Mouse (Mus musculus) 3134 (cell line): ENCODE data around the gene Jtb.

ENCODE experiments used
- DNase-seq: peaks from one replicate; pipeline ENCODE4 v3.0.0-alpha.2; 2011; ENCODE audit warnings: low spot score; ENCODE audit not compliant: insufficient read length; ENCODE audit errors: extremely low read depth

The Jtb gene

GRCm38 (mm10) chr3:90256731-90257530 is 25.5 kb downstream of the Jtb start:
- DNase-seq = no peak

GRCm38 (mm10) chr3:90258521-90258920 is 27.1 kb downstream of the Jtb start:
- DNase-seq = no peak

DNA sequence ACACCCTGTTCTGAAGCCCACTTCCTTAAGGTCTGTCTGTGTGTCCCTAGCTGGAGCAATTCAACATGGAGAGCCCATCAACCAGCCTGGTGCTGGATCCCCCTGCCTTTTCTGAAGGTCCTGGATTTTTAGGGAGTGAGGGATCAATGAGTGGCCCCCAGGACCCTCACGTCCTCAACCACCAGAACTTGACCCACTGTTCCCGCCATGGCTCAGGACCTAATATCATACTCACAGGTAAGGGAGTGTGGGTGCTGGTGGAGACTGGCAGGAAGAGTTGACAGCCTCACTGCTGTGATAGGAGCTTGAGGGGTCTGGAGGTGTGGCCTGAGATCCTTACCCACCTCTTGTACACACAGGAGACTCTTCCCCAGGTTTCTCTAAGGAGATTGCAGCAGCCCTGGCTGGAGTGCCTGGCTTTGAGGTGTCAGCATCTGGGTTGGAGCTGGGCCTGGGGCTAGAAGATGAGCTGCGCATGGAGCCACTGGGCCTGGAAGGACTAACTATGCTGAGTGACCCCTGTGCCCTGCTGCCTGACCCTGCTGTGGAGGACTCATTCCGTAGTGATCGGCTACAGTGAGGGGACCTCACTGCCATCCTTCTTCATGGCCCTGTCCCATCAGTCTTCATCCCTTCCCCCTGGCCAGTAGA is 31.8 kb downstream of the Jtb start:
- DNase-seq = no peak

DNA sequence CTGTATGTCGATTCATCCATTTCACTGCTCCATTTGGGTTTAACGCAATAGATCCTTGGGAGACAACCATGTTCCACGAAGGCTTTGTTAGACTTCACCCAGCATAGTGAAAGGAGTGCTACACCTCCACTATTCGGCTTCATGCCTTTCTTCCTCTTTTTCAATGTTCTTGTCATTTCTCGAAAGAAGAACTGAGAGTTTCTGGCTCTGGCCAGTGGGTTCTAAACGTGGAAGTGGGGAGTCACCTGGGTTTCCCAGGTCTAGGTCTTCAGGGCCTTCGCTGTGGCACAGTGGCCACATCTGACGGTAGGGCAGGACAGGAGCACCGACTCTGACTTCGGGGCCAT is 33.3 kb downstream of the Jtb start:
- DNase-seq = no peak

DNA sequence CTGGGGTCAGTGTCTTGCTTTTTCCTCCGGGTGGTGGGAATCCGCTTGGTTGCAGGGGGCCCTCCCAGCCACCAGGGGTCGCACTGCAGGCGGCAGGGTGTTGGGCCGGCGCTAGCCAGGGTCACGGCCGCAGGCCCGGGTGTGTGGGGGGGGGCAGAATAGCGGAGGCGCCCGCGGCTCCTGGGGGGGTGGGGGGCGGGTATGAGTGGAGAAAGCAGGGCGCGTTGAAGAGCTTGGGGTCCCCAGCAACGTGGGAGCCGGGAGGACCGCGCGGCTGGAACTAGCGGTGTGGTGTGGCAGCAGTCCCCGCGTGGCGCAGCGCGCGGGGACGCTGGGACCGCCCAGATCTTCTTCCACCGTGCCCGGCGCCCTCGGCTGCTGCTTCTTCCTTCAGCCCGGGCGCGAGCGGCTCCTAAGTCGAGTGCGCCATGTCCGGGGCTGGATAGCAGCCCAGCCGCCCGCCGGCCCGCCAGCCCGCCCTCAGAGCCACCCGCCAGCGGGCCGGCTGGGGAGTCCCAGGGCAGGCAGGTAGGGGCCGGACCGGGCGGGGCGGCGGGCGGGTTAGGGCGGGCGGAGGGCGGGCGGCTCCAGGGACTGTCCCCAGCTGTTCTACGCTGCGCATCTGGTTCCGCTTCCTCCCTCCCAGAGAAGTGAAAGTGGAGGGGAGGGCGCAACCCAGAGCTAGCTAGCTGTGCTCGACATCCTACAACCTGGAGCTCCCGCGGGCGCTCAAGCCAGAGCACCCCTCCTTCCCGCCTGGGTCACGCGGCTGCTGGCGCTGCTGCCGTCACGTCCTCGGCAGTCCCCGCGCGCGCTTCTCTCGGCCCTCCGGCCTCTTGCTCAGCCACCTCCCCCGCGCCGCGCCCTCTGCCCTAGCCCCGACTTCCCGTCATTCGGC is 33.9 kb downstream of the Jtb start, which contains the start of gene Dennd4b:
Dennd4b (plus strand) TSS at position 152 of the 898 bp plus-strand sequence.
- peak; percentile 91 for DNase-seq

- no peak for DNase-seq
Observed at GRCm38 (mm10) chr3:90265932-90266741, 34.7 kb downstream of the Jtb start.

- no peak for DNase-seq
Observed at GRCm38 (mm10) chr3:90266901-90267775, 35.7 kb downstream of the Jtb start.

DNA sequence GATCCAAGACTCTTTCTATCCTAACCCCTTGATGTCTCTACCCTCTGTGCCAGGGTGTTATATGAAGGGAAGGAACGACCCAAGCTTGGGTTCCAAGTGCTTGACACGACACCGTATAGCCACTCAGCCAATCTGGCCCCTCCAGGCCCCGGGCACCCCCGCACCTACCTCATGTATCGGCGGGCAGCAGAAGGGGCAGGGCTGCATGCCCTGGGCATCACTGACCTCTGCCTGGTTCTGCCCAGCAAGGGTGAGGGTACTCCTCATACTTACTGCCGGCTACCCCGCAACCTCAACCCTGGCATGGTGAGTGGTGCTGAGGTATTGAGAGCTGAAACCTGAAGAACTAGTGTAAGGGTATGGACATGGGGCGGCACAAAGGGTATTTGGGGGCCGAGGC is 36.8 kb downstream of the Jtb start:
- no peak for DNase-seq

DNA sequence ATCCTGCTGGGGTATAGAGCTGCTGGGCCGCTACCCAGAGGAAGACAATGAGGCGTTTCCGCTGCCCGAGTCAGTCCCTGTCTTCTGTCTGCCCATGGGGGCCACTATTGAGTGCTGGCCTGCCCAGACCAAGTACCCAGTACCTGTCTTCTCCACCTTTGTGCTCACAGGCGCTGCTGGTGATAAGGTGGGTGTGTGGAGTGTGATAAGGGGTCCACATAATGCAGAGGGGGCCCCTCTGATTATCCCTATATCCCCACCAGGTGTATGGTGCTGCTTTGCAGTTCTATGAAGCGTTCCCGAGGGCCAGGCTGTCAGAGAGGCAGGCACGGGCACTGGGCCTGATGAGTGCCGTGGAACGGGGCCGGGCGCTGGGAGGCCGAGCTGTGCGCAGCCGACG is 37.6 kb downstream of the Jtb start:
- DNase-seq = no peak

DNA sequence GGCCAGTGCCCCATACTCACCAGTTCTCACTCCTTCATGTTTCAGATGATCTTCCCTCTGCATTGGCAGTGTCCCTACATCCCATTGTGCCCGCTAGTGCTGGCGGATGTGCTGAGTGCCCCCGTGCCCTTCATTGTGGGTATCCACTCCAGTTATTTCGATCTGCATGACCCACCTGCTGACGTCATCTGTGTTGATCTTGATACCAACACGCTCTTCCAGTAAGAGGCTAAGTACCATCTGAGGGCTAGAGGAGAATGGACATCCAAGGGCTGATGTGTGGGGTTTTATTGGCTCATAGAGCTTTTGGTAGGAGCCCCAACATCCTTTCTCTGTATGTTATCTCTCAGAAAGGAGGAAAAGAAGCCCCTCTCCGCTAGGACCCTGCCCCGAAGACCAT is 39.4 kb downstream of the Jtb start:
- no peak for DNase-seq

DNA sequence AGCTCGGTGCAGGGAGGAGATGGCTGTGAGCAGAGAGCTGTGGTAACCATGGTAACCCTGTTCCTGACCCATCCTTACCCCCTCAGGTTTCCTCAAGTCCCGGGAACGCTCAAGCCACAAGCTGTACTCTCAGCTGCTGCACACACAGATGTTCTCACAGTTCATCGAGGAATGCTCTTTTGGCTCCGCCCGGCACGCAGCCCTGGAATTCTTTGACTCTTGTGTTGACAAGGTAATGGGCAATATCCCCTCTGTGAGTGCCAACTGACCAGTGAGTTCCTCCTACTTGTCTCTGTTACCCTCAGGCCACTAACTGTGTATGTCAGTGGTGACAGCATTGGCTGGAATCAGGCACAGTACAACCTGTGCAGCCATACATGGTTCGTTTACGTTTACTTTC is 40.8 kb downstream of the Jtb start:
- DNase-seq = no peak

- no peak for DNase-seq
Observed at GRCm38 (mm10) chr3:90273855-90274254, 42.5 kb downstream of the Jtb start.

DNA sequence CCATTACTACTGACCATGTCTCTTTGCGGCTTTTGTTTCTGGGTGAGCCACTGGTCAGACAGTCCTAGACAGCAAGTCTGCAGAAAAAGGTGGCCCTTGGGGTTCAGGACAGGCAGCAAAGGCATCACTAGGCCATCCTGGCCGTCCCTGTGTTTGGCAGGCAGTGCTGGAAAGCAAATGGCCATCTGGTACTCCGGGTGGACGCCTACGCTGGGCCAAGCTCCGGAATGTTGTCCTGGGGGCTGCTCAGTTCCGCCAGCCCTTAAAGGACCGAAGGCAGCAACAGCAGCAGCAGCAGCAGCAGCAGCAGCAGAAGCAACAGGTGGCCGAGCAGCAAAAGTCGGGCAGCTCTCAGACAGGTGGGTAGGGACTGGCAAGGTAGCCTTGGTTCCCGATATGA is 43.9 kb downstream of the Jtb start:
- DNase-seq = no peak

DNA sequence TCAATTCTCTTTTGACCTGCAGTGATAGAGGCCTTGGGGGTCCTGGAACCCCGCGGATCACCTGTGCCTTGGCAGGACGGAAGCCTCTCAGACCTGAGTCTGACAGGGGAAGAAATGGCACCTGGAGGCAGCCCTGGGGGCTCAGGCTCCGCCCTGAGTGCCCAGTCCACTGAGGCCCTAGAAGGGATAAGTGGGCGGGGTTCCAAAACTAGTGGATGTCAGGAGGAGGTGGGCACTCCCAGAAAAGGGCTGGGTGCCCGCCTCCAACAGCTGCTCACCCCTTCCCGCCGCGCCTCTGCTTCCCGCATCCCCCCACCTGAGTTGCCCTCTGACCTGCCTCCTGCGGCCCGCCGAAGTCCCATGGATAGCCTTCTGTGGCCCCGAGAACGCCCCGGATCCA is 45.5 kb downstream of the Jtb start:
- DNase-seq = no peak

DNA sequence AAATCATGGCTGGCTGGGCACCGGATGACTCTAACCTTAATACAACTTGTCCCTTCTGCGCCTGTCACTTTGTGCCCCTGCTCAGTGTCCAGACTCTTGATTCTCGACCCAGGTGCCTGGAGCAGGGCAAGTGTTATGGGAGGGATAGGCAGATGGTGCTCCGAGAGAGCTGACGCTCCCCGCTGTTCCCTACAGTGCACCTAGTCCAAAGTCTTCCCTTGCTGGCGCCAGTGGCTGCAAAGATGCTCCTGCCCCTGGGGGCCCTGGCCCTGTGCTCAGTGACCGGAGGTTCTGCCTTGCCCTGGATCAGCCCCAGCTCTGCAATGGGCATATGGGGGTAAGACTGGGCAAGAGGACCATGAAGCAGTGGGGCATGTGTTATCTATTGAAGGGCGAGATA is 46.4 kb downstream of the Jtb start:
- no peak for DNase-seq

DNA sequence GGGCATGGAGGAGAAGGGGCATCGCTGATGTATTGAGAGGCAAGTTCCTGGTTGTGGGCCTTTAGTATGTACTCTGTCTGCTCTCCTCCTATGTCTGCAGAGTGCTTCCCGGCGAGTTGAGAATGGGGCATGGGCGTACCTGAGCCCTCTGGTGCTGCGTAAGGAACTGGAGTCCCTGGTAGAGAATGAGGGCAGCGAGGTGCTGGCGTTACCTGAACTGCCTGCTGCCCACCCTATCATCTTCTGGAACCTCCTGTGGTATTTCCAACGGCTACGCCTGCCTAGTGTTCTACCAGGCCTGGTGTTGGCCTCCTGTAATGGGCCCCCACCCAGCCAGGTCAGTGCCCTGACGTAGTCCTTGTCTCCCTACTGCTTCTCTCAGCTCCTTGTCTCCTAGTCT is 46.8 kb downstream of the Jtb start:
- no peak for DNase-seq

GRCm38 (mm10) chr3:90279216-90279615 is 47.8 kb downstream of the Jtb start:
- no peak for DNase-seq

DNA sequence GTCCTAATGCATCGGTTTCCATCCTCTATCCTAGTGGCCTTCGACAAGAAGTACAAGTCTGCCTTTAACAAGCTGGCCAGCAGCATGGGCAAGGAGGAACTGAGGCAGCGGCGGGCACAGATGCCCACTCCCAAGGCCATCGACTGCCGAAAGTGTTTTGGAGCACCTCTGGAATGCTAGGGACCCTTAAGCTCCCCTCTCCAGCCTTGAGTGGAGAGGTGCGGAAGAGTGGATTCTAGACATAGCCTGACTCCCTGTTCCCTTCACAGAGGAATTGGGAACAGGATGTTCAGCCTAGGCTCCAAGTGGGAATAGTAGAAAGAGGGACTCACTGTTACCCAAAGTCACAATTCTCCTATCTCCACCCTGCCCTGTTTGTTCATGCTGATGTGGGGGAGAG is 48.3 kb downstream of the Jtb start:
- no peak for DNase-seq

DNA sequence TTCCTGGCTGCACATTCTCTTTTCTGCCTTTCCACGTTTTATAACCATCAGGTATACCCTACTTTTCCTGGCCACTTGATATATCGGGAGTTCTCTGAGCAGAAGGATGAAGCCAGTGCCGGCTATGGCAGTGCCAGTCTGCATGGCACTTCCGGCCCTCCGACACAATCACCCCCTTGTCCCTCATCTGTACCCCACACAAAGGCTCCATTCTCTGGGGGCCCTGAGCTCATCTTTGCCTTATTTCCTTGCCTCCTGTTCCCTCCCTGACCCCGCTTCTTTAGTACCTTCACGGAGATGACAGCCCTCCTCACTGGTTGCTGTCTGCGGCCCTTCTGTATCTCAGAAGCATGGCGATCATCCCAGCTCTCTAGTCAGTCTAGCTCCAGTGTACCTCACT is 49.3 kb downstream of the Jtb start:
- DNase-seq = no peak

GRCm38 (mm10) chr3:90284150-90284549 is 52.8 kb downstream of the Jtb start:
- no peak for DNase-seq
